Mouse (Mus musculus): ENCODE results near the gene 0610040J01Rik. TPM values are rescaled to one million over a fixed set of nuclear protein-coding genes. Genes with fewer than 3 reads are reported as not detected.

0610040J01Rik gene
- polyA plus RNA-seq, 1 experiment = 17.7 TPM

- 77% methylated on average over 10 of the region's 10 CpGs for WGBS
- TF ChIP-seq CTCF (IDR thresholded peaks at IDR 0.05; ENCODE audit: insufficient read depth, low read length) = no peak
- H3K4me3 ChIP-seq (replicated peaks; ENCODE audit: extremely low read depth, low read depth, low read length) = no peak overlapping the region
These were observed 98.2 kb downstream of the 0610040J01Rik start for GRCm38 (mm10) chr5:63910171-63910960.

GRCm38 (mm10) chr5:63914896-63915295, 102.7 kb downstream of the 0610040J01Rik start:
- Histone ChIP-seq H3K4me1 (ENCODE audit: control insufficient read depth, insufficient read depth, low read length) (peaks cover 3% of the 10 kb centered on the region; the same call in 1 of the 2 replicates), H3K4me3 (replicated peaks; ENCODE audit: extremely low read depth, low read depth, low read length) (no peak overlapping the region)
- WGBS = 41% methylated on average over 1 of the region's 1 CpGs
- TF ChIP-seq POLR2A (IDR thresholded peaks at IDR 0.05; ENCODE audit: borderline replicate concordance, extremely low read depth, low read depth, low read length) (no peak), CTCF (IDR thresholded peaks at IDR 0.05; ENCODE audit: insufficient read depth, low read length) (no peak)
- no peak for DNase-seq

More at GRCm38 (mm10) chr5:63910171-63910960, 98.2 kb downstream of the 0610040J01Rik start:
- H3K4me1 ChIP-seq (ENCODE audit: control insufficient read depth, insufficient read depth, low read length) = peaks cover 2% of the 10 kb centered on the region; the same call in 1 of the 2 replicates
- DNase-seq = no peak

GRCm38 (mm10) chr5:63916457-63917139, 104.4 kb downstream of the 0610040J01Rik start:
- TF ChIP-seq POLR2A (IDR thresholded peaks at IDR 0.05; ENCODE audit: borderline replicate concordance, extremely low read depth, low read depth, low read length) (no peak), CTCF (IDR thresholded peaks at IDR 0.05; ENCODE audit: insufficient read depth, low read length) (no peak)
- H3K4me3 ChIP-seq (replicated peaks; ENCODE audit: extremely low read depth, low read depth, low read length) = no peak overlapping the region
- WGBS = 93% methylated on average over 10 of the region's 10 CpGs
- DNase-seq = no peak
- peaks cover 3% of the 10 kb centered on the region; the same call in 1 of the 2 replicates for H3K4me1 ChIP-seq (ENCODE audit: control insufficient read depth, insufficient read depth, low read length)

GRCm38 (mm10) chr5:63918201-63918600, 106.0 kb downstream of the 0610040J01Rik start:
- DNase-seq = no peak
- WGBS = 56% methylated on average over 4 of the region's 4 CpGs

GRCm38 (mm10) chr5:63923305-63924025, 111.3 kb downstream of the 0610040J01Rik start:
- WGBS = 54% methylated on average over 13 of the region's 13 CpGs
- no peak overlapping the region for H3K4me3 ChIP-seq (replicated peaks; ENCODE audit: extremely low read depth, low read depth, low read length)
- TF ChIP-seq POLR2A (IDR thresholded peaks at IDR 0.05; ENCODE audit: borderline replicate concordance, extremely low read depth, low read depth, low read length) (no peak), CTCF (IDR thresholded peaks at IDR 0.05; ENCODE audit: insufficient read depth, low read length) (no peak)
- DNase-seq = no peak
- H3K4me1 ChIP-seq (ENCODE audit: control insufficient read depth, insufficient read depth, low read length) = no peaks in the 10 kb centered on the region; the same call in 1 of the 2 replicates

More at GRCm38 (mm10) chr5:63918201-63918600, 106.0 kb downstream of the 0610040J01Rik start:
- TF ChIP-seq CTCF (IDR thresholded peaks at IDR 0.05; ENCODE audit: insufficient read depth, low read length) = no peak
- TF ChIP-seq POLR2A (IDR thresholded peaks at IDR 0.05; ENCODE audit: borderline replicate concordance, extremely low read depth, low read depth, low read length) = no peak
- no peak overlapping the region for H3K4me3 ChIP-seq (replicated peaks; ENCODE audit: extremely low read depth, low read depth, low read length)
- peaks cover 3% of the 10 kb centered on the region; the same call in 1 of the 2 replicates for H3K4me1 ChIP-seq (ENCODE audit: control insufficient read depth, insufficient read depth, low read length)

- no peak for DNase-seq
- no peak for TF ChIP-seq POLR2A (IDR thresholded peaks at IDR 0.05; ENCODE audit: borderline replicate concordance, extremely low read depth, low read depth, low read length)
- TF ChIP-seq CTCF (IDR thresholded peaks at IDR 0.05; ENCODE audit: insufficient read depth, low read length) = no peak
These were observed 113.0 kb downstream of the 0610040J01Rik start for GRCm38 (mm10) chr5:63925035-63925628.

GRCm38 (mm10) chr5:63930824-63931358, 118.7 kb downstream of the 0610040J01Rik start:
- Histone ChIP-seq H3K4me3 (replicated peaks; ENCODE audit: extremely low read depth, low read depth, low read length) (no peak overlapping the region), H3K4me1 (ENCODE audit: control insufficient read depth, insufficient read depth, low read length) (peaks cover 6% of the 10 kb centered on the region)
- TF ChIP-seq POLR2A (IDR thresholded peaks at IDR 0.05; ENCODE audit: borderline replicate concordance, extremely low read depth, low read depth, low read length) (no peak), CTCF (IDR thresholded peaks at IDR 0.05; ENCODE audit: insufficient read depth, low read length) (no peak)
- no peak for DNase-seq
- 70% methylated on average over 4 of the region's 4 CpGs for WGBS

More at GRCm38 (mm10) chr5:63925035-63925628, 113.0 kb downstream of the 0610040J01Rik start:
- 88% methylated on average over 14 of the region's 14 CpGs for whole genome bisulfite sequencing
- H3K4me3 ChIP-seq (replicated peaks; ENCODE audit: extremely low read depth, low read depth, low read length) = no peak overlapping the region
- no peaks in the 10 kb centered on the region for H3K4me1 ChIP-seq (ENCODE audit: control insufficient read depth, insufficient read depth, low read length)

GRCm38 (mm10) chr5:63932829-63933228, 120.7 kb downstream of the 0610040J01Rik start:
- no peak for DNase-seq
- TF ChIP-seq POLR2A (IDR thresholded peaks at IDR 0.05; ENCODE audit: borderline replicate concordance, extremely low read depth, low read depth, low read length) (no peak), CTCF (IDR thresholded peaks at IDR 0.05; ENCODE audit: insufficient read depth, low read length) (no peak)
- 45% methylated on average over 10 of the region's 10 CpGs for WGBS
- Histone ChIP-seq H3K4me3 (replicated peaks; ENCODE audit: extremely low read depth, low read depth, low read length) (no peak overlapping the region), H3K4me1 (ENCODE audit: control insufficient read depth, insufficient read depth, low read length) (peaks cover 8% of the 10 kb centered on the region)
